Mouse (Mus musculus) lung, embryonic 15.5 days (tissue): ENCODE results near the gene Lrrc32. TPM values are rescaled to one million over a fixed set of nuclear protein-coding genes. Genes with fewer than 3 reads are reported as not detected.
A peak's percentile ranks its signal among the peaks of the same experiment; 100 is the strongest.

Experiments
- ATAC-seq: fragments of 200-750 bp; cut with Nextera tagmentation; 2 replicates; pipeline ENCODE4 v1.8.0; 2017; ENCODE audit warnings: moderate number of reproducible peaks, borderline replicate concordance; ENCODE audit not compliant: low FRiP score, low TSS enrichment; ENCODE audit errors: extremely low read depth
- H3K27ac ChIP-seq: fragments of 300-500 bp; sonication (generic); 2 replicates; pipeline ENCODE4 v1.5.1; 2015; ENCODE audit warnings: moderate library complexity, mild to moderate bottlenecking, inconsistent platforms
- H3K27me3 ChIP-seq: fragments of 300-500 bp; sonication (generic); 2 replicates; pipeline ENCODE4 v1.6.1; 2015; ENCODE audit warnings: inconsistent platforms
- H3K36me3 ChIP-seq: fragments of 300-500 bp; sonication (generic); 2 replicates; pipeline ENCODE4 v1.6.1; 2015; ENCODE audit warnings: inconsistent platforms
- H3K4me1 ChIP-seq: fragments of 300-500 bp; sonication (generic); 2 replicates; pipeline ENCODE4 v1.6.1; 2015; ENCODE audit warnings: inconsistent platforms
- H3K4me2 ChIP-seq: fragments of 300-500 bp; sonication (generic); 2 replicates; pipeline ENCODE4 v1.6.1; 2015; ENCODE audit warnings: inconsistent platforms, mild to moderate bottlenecking, moderate library complexity
- H3K4me3 ChIP-seq: fragments of 300-500 bp; sonication (generic); 2 replicates; pipeline ENCODE4 v1.5.1; 2015; ENCODE audit warnings: mild to moderate bottlenecking, inconsistent platforms
- H3K9ac ChIP-seq: fragments of 300-500 bp; sonication (generic); 2 replicates; pipeline ENCODE4 v1.6.1; 2015; ENCODE audit warnings: inconsistent platforms
- H3K9me3 ChIP-seq: fragments of 300-500 bp; sonication (generic); 2 replicates; pipeline ENCODE4 v1.6.1; 2016; ENCODE audit warnings: inconsistent platforms
- WGBS: fragments of 180-500 bp; shearing (Covaris S2); methylation state at CpG from one replicate; pipeline ENCODE4 v1.1.7; 2015; 5-methylcytosine and 5-hydroxymethylcytosine counted together
- polyA plus RNA-seq: library from polyadenylated mRNA; unstranded; fragments of >200 nt; fragmentation: Nextera tagmentation; extraction: Ambion mirVana; gene quantifications from 2 replicates; pipeline ENCODE4 v1.2.1, GENCODE M21; 2015

Lrrc32 gene
- polyA plus RNA-seq, 1 experiment from 2014 or later = 5.5 TPM

GRCm38 (mm10) chr7:98541564-98541963 lies 52.5 kb downstream of the Lrrc32 start:
- Histone ChIP-seq H3K27me3 (no peaks in the 10 kb centered on the region), H3K4me1 (peaks cover 55% of the 10 kb centered on the region), H3K4me3 (no peak overlapping the region), H3K9me3 (no peaks in the 10 kb centered on the region), H3K4me2 (no peak overlapping the region), H3K27ac (no peak overlapping the region; the same call in 1 of the 2 replicates), H3K9ac (no peak overlapping the region), H3K36me3 (no peaks in the 10 kb centered on the region)
- 0 out of 2 replicates have a peak, but pooled peaks have one; percentile 24 for ATAC-seq
- 73% methylated on average over 5 of the region's 5 CpGs for WGBS

DNA sequence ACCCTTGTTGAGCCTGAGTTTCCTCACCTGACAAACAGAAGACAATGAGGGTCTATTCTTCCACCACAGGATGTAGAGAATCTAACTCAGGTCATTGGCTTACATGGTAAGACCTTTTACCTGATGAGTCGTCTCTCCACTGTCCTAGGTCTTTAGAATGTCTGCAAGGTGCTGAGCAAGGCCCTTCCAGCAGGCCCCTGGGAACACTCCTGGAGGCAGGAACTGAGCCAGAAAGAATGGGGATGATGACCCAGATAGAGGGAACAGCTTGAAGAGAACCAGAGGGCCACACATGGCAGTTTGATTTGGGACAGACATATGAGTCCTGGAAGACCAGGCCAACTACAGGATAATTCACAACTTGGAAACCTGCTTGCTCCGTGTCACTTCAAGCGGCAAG lies 53.2 kb downstream of the Lrrc32 start:
- H3K4me1 ChIP-seq = peaks cover 50% of the 10 kb centered on the region
- H3K27ac ChIP-seq = no peak overlapping the region
- no peak overlapping the region for H3K9ac ChIP-seq
- no peak overlapping the region for H3K4me3 ChIP-seq
- ATAC-seq = no peak
- no peaks in the 10 kb centered on the region for H3K36me3 ChIP-seq
- no peak overlapping the region for H3K4me2 ChIP-seq
- no peaks in the 10 kb centered on the region for H3K9me3 ChIP-seq
- H3K27me3 ChIP-seq = no peaks in the 10 kb centered on the region
- WGBS = 83% methylated on average over 3 of the region's 3 CpGs

DNA sequence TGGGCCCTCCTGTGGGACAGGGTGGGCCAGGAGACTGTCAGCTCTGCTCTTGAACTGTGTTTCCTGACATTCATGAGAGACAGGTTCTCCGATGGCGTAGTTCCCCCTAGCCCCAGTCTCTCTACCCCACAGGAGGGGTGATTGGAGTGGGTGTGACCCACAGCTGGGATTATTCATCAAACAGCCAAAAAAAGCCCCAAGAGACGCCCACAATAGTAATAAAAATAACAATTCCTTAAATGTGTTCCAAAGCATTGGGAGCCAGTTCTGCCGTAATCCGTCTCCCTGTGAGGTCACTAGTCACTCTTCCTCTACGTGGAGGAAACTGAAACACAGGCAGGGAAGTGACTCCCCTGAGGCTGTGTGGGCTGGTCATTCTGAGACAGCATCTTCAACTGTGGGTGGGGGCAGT lies 53.7 kb downstream of the Lrrc32 start:
- H3K27ac ChIP-seq = no peak overlapping the region
- ATAC-seq = no peak
- WGBS = 45% methylated on average over 6 of the region's 6 CpGs
- H3K4me3 ChIP-seq = no peak overlapping the region
- H3K9me3 ChIP-seq = no peaks in the 10 kb centered on the region
- no peak overlapping the region for H3K4me2 ChIP-seq
- H3K27me3 ChIP-seq = no peaks in the 10 kb centered on the region
- no peaks in the 10 kb centered on the region for H3K36me3 ChIP-seq
- H3K9ac ChIP-seq = no peak overlapping the region
- peaks cover 45% of the 10 kb centered on the region for H3K4me1 ChIP-seq

DNA sequence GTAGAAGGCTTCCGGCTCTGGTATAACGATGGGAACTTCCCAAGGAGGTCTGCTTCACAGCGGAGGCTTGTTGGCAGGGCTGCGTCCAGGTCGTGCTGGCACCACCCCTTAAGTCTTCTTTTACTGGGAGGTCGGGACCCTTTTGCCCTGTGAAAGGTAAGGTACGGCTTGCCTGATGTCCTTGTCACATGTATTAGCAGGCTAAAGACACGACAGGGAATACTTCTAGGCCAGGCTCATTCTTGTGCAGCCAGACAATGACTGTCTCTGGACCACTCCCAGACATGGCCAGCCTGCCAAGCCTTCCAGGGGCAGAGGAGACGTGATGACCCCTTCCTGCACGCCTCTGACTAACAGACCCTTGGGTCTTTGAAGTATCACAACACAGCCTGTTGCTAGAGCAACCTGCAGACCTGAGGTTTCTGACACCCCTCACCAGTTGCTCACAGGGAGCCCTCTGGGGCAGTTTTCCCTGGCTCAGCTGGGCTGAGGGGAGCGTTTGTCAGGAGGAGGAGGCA lies 54.8 kb downstream of the Lrrc32 start:
- H3K9me3 ChIP-seq = no peaks in the 10 kb centered on the region
- H3K36me3 ChIP-seq = no peaks in the 10 kb centered on the region
- no peak overlapping the region for H3K4me2 ChIP-seq
- peaks cover 37% of the 10 kb centered on the region for H3K4me1 ChIP-seq
- no peak overlapping the region for H3K9ac ChIP-seq
- H3K27me3 ChIP-seq = no peaks in the 10 kb centered on the region
- ATAC-seq = no peak
- no peak overlapping the region for H3K27ac ChIP-seq
- WGBS = 58% methylated on average over 11 of the region's 11 CpGs
- H3K4me3 ChIP-seq = no peak overlapping the region

- 38% methylated on average over 3 of the region's 3 CpGs for WGBS
- Histone ChIP-seq H3K4me2 (no peak overlapping the region), H3K9ac (no peak overlapping the region), H3K27ac (no peak overlapping the region), H3K36me3 (no peaks in the 10 kb centered on the region), H3K4me1 (peaks cover 37% of the 10 kb centered on the region), H3K27me3 (no peaks in the 10 kb centered on the region), H3K4me3 (no peak overlapping the region), H3K9me3 (no peaks in the 10 kb centered on the region)
- ATAC-seq = no peak
Measured at GRCm38 (mm10) chr7:98544556-98544955, 55.5 kb downstream of the Lrrc32 start.

GRCm38 (mm10) chr7:98548839-98549238 lies 59.8 kb downstream of the Lrrc32 start:
- Histone ChIP-seq H3K36me3 (no peaks in the 10 kb centered on the region), H3K9me3 (no peaks in the 10 kb centered on the region), H3K4me1 (peaks cover 25% of the 10 kb centered on the region), H3K27me3 (no peaks in the 10 kb centered on the region), H3K4me3 (no peak overlapping the region), H3K9ac (no peak overlapping the region), H3K27ac (no peak overlapping the region), H3K4me2 (no peak overlapping the region)
- ATAC-seq = no peak
- WGBS = 53% methylated on average over 3 of the region's 3 CpGs

- WGBS = 17% methylated on average over 2 of the region's 2 CpGs
- H3K27ac ChIP-seq = peak overlapping the region; percentile 75
- peak; percentile 86; the same call in 1 of the 2 replicates for ATAC-seq
Measured at GRCm38 (mm10) chr7:98550596-98550995, 61.5 kb downstream of the Lrrc32 start.

DNA sequence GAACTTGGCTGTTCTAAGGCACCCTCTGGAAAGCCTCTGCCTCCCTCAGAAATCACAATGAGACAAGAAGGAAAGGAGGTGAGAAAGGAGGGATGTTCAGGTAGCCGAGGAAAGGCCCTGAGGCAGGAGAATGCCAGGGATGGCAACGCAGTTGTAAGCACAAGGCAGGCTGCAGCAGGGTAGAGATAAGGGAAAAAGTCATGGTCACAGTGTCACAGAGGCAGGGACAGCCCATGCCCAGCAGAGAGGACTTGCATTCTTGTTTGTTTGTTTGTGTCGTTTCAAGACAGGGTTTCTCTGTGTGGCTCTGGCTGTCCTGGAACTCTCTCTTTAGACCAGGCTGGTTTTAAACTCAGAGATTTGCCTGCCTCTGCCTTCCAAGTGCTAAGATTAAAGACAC lies 62.0 kb downstream of the Lrrc32 start:
- no peaks in the 10 kb centered on the region for H3K36me3 ChIP-seq
- peak overlapping the region; percentile 1; the same call in 1 of the 2 replicates for H3K4me2 ChIP-seq
- no peak overlapping the region for H3K9ac ChIP-seq
- 50% methylated on average over 3 of the region's 3 CpGs for WGBS
- H3K27me3 ChIP-seq = no peaks in the 10 kb centered on the region
- H3K4me1 ChIP-seq = peaks cover 16% of the 10 kb centered on the region
- H3K4me3 ChIP-seq = no peak overlapping the region
- no peak for ATAC-seq
- H3K9me3 ChIP-seq = no peaks in the 10 kb centered on the region
- H3K27ac ChIP-seq = peak overlapping the region; percentile 75

More at GRCm38 (mm10) chr7:98550596-98550995, 61.5 kb downstream of the Lrrc32 start:
- Histone ChIP-seq H3K9me3 (no peaks in the 10 kb centered on the region), H3K4me2 (peak overlapping the region; percentile 1; the same call in 1 of the 2 replicates), H3K4me1 (peaks cover 16% of the 10 kb centered on the region), H3K36me3 (no peaks in the 10 kb centered on the region), H3K27me3 (no peaks in the 10 kb centered on the region), H3K9ac (no peak overlapping the region), H3K4me3 (no peak overlapping the region)

Other genes with a start within 250 kb of the Lrrc32 start
- 26.0 and 28.3 TPM in 2 replicates for gene Acer3, start 168.1 kb upstream of the Lrrc32 start, polyA plus RNA-seq
- gene Tsku, start 128.0 kb upstream of the Lrrc32 start, polyA plus RNA-seq = 9.0 and 9.1 TPM in 2 replicates
- not detected in 2 replicates for gene Gucy2d, start 48.9 kb upstream of the Lrrc32 start, polyA plus RNA-seq
- gene Emsy, start 167.5 kb downstream of the Lrrc32 start, polyA plus RNA-seq = 23.4 and 25.6 TPM in 2 replicates
- gene Thap12, start 213.8 kb downstream of the Lrrc32 start, polyA plus RNA-seq = 56.2 and 57.3 TPM in 2 replicates